Mouse (Mus musculus) limb, embryonic 13.5 days (tissue): ENCODE data around the gene Rftn1. TPM values are rescaled to one million over a fixed set of nuclear protein-coding genes. Genes with fewer than 3 reads are reported as not detected.

Experiments
- ATAC-seq: fragments of 200-750 bp; cut with Nextera tagmentation; 2 replicates; pipeline ENCODE4 v1.8.0; 2017; ENCODE audit warnings: low read depth, moderate number of reproducible peaks, moderate TSS enrichment; ENCODE audit not compliant: low FRiP score
- H3K27ac ChIP-seq: fragments of 300-500 bp; sonication (generic); 2 replicates; pipeline ENCODE4 v1.5.1; 2015; ENCODE audit warnings: inconsistent platforms, mild to moderate bottlenecking, moderate library complexity
- H3K27me3 ChIP-seq: fragments of 300-500 bp; sonication (generic); 2 replicates; pipeline ENCODE4 v1.6.1; 2015; ENCODE audit warnings: mild to moderate bottlenecking, inconsistent platforms
- H3K36me3 ChIP-seq: fragments of 300-500 bp; sonication (generic); 2 replicates; pipeline ENCODE4 v1.6.1; 2015; ENCODE audit warnings: inconsistent platforms, mild to moderate bottlenecking, moderate library complexity
- H3K4me1 ChIP-seq: fragments of 300-500 bp; sonication (generic); 2 replicates; pipeline ENCODE4 v1.6.1; 2015; ENCODE audit warnings: inconsistent platforms
- H3K4me2 ChIP-seq: fragments of 300-500 bp; sonication (generic); replicated peaks from 2 replicates; pipeline ENCODE4 v1.6.1; 2015; ENCODE audit warnings: inconsistent platforms, mild to moderate bottlenecking, moderate library complexity
- H3K4me3 ChIP-seq: fragments of 300-500 bp; sonication (generic); 2 replicates; pipeline ENCODE4 v1.5.1; 2015; ENCODE audit warnings: moderate library complexity, mild to moderate bottlenecking, inconsistent platforms
- H3K9ac ChIP-seq: fragments of 300-500 bp; sonication (generic); 2 replicates; pipeline ENCODE4 v1.6.1; 2015; ENCODE audit warnings: mild to moderate bottlenecking, inconsistent platforms
- H3K9me3 ChIP-seq: fragments of 300-500 bp; sonication (generic); 2 replicates; pipeline ENCODE4 v1.6.1; 2016; ENCODE audit warnings: inconsistent platforms
- WGBS: fragments of 180-500 bp; shearing (Covaris S2); methylation state at CpG from one replicate; pipeline ENCODE4 v1.1.7; 2015; 5-methylcytosine and 5-hydroxymethylcytosine counted together
- polyA plus RNA-seq: library from polyadenylated mRNA; unstranded; fragments of >200 nt; fragmentation: Nextera tagmentation; extraction: Ambion mirVana; gene quantifications from 2 replicates; pipeline ENCODE4 v1.2.1, GENCODE M21; 2015

The Rftn1 gene
- polyA plus RNA-seq, 1 experiment from 2014 or later, result 17.2 TPM

DNA sequence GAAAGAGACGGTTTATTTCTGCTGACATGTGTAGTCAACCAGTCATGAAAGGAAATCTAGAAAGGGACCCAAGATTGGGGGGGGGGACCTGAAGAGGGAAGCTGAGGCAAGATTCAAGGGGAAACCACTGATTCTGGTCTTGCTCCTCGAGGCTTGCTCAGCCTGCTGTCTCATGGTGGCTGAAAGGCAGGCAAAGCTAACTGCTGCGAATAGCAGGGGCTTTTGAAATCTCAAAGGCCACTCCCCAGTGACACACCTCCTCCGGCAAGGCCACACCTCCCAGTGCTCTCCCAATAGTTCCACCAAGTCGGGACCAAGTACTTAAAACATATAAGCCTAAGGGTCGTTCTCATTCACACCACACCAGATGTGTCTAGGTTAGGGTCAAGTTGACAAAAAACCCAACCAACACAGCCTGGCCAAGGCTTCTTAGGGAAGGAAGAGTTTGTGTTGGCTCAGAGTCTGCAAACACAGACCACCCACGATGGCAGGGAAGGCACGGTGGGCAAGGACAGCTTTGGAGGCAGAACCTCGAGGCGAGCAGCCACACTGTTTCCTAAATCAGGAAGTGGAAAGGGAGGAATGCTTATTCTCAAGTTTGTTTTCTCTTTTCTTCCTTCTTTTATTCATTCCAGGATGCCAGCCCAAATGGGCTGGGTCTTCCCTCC is 5.7 kb upstream of the Rftn1 start:
- H3K27me3 ChIP-seq, result peaks cover 21% of the 10 kb centered on the region
- no peak overlapping the region for H3K4me2 ChIP-seq
- H3K9ac ChIP-seq, result no peak overlapping the region
- WGBS, result 24% methylated on average over 10 of the region's 10 CpGs
- H3K9me3 ChIP-seq, result no peaks in the 10 kb centered on the region
- no peak overlapping the region for H3K4me3 ChIP-seq
- 0 out of 2 replicates have a peak, but pooled peaks cover 2% of the 10 kb centered on the region for H3K4me1 ChIP-seq
- no peak overlapping the region for H3K27ac ChIP-seq
- no peaks in the 10 kb centered on the region for H3K36me3 ChIP-seq
- ATAC-seq, result peak; percentile 38; the same call in 1 of the 2 replicates

DNA sequence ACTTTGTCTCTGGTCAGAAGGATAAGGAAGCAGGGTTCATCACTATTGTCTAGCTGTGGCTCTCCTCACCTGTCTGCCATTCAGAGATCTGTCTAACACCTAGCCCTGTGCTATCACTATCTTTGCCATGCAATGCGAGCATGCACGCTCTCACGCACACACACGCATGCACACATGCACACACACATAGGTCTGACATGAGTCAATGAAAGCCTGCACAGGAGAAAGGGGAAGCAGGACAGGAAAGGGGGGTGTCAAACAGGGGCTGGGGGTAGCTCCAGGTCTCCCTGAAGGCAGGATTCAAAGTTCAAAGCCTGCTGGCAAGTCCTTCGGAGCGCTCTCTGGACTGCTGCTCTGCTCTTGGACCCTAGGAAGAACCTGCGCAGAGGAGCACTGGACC is 4.9 kb upstream of the Rftn1 start:
- no peak overlapping the region for H3K4me2 ChIP-seq

DNA sequence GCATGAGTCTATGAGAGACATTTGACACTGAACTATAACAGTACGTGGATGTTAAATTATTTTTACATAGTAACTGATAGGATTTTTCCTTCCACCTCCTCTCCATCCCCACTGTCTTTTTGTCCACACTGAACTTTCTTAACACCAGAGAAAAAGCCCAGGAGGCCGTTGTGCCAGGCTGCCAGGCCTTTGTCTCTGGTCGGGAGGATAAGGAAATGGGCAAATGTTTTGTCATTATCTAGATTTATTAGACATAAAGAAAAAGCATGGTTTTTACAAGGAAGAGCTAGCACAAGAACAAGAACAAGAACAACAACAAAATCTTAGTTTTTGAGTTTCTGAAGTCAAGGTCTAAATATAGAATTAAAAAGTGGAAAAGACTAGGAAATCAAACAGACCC is 4.1 kb upstream of the Rftn1 start:
- H3K9ac ChIP-seq, result no peak overlapping the region
- H3K27ac ChIP-seq, result no peak overlapping the region
- peaks cover 12% of the 10 kb centered on the region for H3K4me1 ChIP-seq
- no peaks in the 10 kb centered on the region for H3K36me3 ChIP-seq
- no peak overlapping the region for H3K4me2 ChIP-seq
- peaks cover 34% of the 10 kb centered on the region for H3K27me3 ChIP-seq
- ATAC-seq, result no peak
- no peaks in the 10 kb centered on the region for H3K9me3 ChIP-seq
- no peak overlapping the region for H3K4me3 ChIP-seq
- 74% methylated on average over 3 of the region's 3 CpGs for WGBS

More for the DNA sequence above, 4.9 kb upstream of the Rftn1 start:
- H3K27ac ChIP-seq, result no peak overlapping the region
- no peak overlapping the region for H3K4me3 ChIP-seq
- H3K27me3 ChIP-seq, result peaks cover 28% of the 10 kb centered on the region
- H3K4me1 ChIP-seq, result peaks cover 7% of the 10 kb centered on the region; the same call in 1 of the 2 replicates
- no peaks in the 10 kb centered on the region for H3K36me3 ChIP-seq
- ATAC-seq, result no peak
- no peak overlapping the region for H3K9ac ChIP-seq
- WGBS, result 94% methylated on average over 7 of the region's 7 CpGs
- H3K9me3 ChIP-seq, result no peaks in the 10 kb centered on the region

DNA sequence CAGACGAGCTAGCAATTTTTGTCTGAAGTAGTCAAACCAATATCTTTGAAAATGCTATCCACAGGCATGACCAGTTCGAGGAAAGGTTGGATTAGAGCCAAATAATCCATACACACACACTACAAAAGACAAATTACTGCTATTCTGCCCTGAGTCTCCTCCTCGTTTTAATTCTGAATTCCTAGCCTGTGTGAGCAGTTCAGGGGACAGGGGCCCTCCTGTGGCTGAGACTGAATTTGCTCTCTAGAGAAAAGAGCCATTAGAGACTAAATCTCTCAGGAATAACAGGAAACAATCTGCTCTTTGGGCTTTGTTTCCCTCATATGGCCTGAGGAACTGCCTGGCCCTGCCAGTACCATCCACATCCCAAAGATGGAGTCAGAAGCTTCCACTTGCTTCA is 3.2 kb upstream of the Rftn1 start:
- Histone ChIP-seq H3K9me3 (no peaks in the 10 kb centered on the region), H3K9ac (no peak overlapping the region)
- 52% methylated on average over 3 of the region's 3 CpGs for WGBS

DNA sequence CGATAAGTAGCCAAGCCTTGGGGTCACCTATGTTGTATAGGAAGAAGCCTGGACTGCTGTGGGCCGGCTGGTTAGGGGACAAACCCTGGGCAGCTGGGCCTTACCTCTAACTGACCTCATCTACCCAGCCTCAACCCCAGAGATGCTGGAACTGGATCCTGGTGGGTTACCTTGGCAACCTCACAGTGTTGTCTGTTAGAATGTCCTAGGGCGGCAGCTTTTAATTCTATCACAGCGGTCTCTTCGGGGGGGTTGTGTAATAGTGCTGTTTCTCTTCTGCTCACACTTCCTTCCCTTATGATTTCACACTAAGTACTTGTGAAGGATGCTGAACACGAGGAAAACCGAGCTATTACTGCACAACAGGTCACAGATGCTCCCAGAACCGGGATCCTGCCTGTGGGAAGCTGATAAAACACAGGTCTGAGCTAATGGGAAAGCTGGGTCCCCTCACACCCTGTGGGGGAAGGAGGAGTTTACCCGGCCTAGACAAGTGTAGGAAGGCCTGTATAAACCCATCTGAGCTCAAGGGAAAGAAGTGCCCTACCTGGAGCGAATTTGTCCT is 2.0 kb upstream of the Rftn1 start:
- no peak overlapping the region for H3K4me3 ChIP-seq
- H3K9me3 ChIP-seq, result no peaks in the 10 kb centered on the region
- no peak overlapping the region for H3K9ac ChIP-seq
- WGBS, result 45% methylated on average over 10 of the region's 10 CpGs
- H3K4me2 ChIP-seq, result no peak overlapping the region
- H3K27me3 ChIP-seq, result peaks cover 34% of the 10 kb centered on the region
- no peaks in the 10 kb centered on the region for H3K36me3 ChIP-seq
- H3K4me1 ChIP-seq, result peaks cover 21% of the 10 kb centered on the region
- no peak overlapping the region for H3K27ac ChIP-seq
- no peak for ATAC-seq

More for the DNA sequence above, 3.2 kb upstream of the Rftn1 start:
- no peak for ATAC-seq
- H3K4me2 ChIP-seq, result no peak overlapping the region
- H3K27ac ChIP-seq, result no peak overlapping the region
- peaks cover 20% of the 10 kb centered on the region for H3K4me1 ChIP-seq
- H3K36me3 ChIP-seq, result no peaks in the 10 kb centered on the region
- H3K4me3 ChIP-seq, result no peak overlapping the region
- H3K27me3 ChIP-seq, result peaks cover 34% of the 10 kb centered on the region

DNA sequence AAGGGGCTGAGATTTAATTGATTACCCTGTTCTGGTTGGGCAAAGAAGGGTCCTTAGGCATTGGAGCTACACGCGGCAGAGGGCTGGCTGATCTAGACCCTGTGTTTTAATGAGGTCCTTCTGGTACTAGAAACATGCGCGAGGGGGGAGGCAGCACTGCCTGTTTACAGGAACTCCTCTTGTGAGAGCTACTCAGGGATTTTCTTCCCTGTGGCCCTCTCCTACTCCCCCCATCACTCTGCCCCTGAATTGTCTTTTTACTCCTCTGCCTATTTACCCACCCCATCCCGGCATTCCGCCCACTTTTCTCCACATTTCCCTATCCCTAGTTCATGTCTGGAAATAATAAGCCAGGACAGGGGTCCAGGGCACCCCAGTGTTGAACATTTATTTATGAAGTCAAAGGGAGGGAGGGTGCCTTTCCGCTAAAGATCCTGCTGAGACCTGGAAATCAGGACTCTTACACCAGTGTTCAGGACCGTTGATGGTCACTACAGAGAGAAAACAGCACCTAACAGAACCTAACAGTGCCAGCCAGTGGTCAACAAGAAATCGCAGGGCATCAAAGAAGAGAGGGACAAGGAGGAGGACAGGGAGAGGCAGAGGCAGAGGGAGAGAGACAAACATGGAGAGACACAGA is 964 bp upstream of the Rftn1 start:
- H3K4me1 ChIP-seq, result peaks cover 21% of the 10 kb centered on the region
- no peak overlapping the region for H3K4me2 ChIP-seq
- no peaks in the 10 kb centered on the region for H3K9me3 ChIP-seq
- no peaks in the 10 kb centered on the region for H3K36me3 ChIP-seq
- no peak overlapping the region for H3K27ac ChIP-seq
- H3K9ac ChIP-seq, result no peak overlapping the region
- H3K27me3 ChIP-seq, result peaks cover 34% of the 10 kb centered on the region
- no peak overlapping the region for H3K4me3 ChIP-seq
- no peak for ATAC-seq
- WGBS, result 30% methylated on average over 9 of the region's 9 CpGs

DNA sequence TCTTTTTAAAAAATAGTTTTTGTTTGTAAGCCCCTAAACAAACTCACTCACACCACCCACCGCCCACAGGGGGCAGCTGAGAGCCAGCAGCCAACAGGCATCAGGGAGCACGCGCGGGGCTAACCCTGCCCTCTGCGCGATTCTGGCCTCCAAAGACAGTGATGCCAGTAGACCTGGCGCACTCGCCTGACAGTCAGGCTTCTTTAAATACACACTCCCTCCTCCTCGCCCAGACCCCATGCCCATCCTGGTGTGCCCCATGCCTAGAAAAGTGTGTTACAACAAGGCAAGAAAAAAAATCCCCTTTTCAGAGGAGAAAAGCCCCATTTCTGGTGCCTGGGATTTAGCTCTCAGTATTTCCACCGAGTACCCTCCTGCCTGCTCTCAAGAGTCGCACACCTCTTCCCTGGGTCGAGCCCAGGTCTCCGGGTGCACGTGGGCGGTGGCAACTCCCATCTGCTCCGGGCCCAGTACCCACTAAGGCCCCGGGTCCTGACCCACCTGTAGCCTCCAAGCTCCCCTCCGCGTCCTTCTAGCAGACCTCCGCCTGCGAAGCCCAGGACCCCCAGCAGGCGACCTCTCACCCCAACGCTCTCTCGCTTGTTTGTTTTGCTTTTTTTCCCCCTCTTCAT is 977 bp downstream of the Rftn1 start:
- WGBS, result 2% methylated on average over 23 of the region's 24 CpGs
- Histone ChIP-seq H3K36me3 (no peaks in the 10 kb centered on the region), H3K4me1 (peaks cover 23% of the 10 kb centered on the region), H3K9ac (peak overlapping the region; percentile 75), H3K9me3 (no peaks in the 10 kb centered on the region), H3K4me2 (peak overlapping the region; percentile 95), H3K4me3 (peak overlapping the region; percentile 75), H3K27me3 (peaks cover 34% of the 10 kb centered on the region), H3K27ac (no peak overlapping the region)
- peak; percentile 51; the same call in 1 of the 2 replicates for ATAC-seq

DNA sequence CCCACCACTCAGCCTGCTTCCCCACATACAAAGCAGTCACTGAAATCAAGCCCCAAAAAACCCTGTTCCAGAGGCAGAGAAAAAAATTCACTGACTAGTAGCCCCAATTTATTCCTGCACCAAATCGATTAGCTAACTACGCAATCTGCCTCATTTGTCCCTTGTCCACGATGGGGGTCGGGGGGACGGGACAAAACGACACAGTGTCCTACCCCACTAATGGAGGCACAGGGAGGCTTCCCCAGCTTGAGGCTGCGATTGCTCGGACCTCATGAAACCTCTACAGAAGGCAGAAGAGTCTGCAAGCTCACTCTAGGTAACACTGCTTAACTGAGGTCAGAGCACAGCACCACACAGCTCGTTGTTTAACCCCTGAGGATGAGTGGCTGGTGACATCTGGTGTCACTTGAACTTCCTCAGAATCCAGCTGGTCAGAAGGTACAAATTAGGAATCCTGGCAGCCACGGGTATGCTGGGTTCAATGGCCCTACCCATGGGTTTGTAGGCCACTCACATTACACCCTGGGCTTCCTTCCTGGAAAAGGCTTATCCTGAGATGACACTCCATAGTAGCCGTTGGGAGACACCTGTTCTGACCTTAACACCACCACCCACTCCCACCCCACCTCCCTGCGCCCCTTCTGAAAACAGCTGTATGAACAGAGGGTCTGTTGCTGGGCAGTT is 1.7 kb downstream of the Rftn1 start:
- H3K27me3 ChIP-seq, result peaks cover 34% of the 10 kb centered on the region
- H3K4me3 ChIP-seq, result peak overlapping the region; percentile 75
- 0 out of 2 replicates have a peak, but pooled peaks have one; percentile 2 for ATAC-seq
- H3K9ac ChIP-seq, result no peak overlapping the region
- WGBS, result 69% methylated on average over 12 of the region's 12 CpGs
- H3K4me2 ChIP-seq, result peak overlapping the region; percentile 95
- peaks cover 29% of the 10 kb centered on the region for H3K4me1 ChIP-seq
- H3K9me3 ChIP-seq, result no peaks in the 10 kb centered on the region
- no peak overlapping the region for H3K27ac ChIP-seq
- H3K36me3 ChIP-seq, result no peaks in the 10 kb centered on the region

DNA sequence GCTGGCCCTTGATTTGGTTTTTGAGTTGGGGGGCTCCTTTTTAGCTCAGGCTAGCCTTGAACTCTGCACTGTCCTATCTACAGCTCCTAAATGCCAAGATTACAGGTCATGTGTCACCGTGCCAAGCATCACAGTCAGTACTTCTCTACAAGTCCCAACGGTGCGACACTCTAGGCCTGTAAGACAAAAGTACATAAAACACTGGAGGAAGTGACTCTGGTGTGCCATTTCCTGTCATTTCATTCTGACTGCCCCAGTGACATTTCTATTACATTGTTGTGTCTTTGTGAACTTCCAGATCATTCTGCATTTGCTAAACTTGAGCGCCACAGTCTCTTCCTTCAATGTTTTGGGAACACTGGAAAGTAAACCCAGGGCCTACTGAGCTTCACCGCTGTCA is 4.9 kb downstream of the Rftn1 start:
- no peak overlapping the region for H3K27ac ChIP-seq
- H3K9me3 ChIP-seq, result no peaks in the 10 kb centered on the region
- H3K27me3 ChIP-seq, result peaks cover 7% of the 10 kb centered on the region
- H3K9ac ChIP-seq, result no peak overlapping the region
- H3K4me2 ChIP-seq, result no peak overlapping the region
- H3K4me1 ChIP-seq, result peaks cover 26% of the 10 kb centered on the region
- no peaks in the 10 kb centered on the region for H3K36me3 ChIP-seq
- ATAC-seq, result no peak
- WGBS, result 88% methylated on average over 5 of the region's 5 CpGs
- no peak overlapping the region for H3K4me3 ChIP-seq

DNA sequence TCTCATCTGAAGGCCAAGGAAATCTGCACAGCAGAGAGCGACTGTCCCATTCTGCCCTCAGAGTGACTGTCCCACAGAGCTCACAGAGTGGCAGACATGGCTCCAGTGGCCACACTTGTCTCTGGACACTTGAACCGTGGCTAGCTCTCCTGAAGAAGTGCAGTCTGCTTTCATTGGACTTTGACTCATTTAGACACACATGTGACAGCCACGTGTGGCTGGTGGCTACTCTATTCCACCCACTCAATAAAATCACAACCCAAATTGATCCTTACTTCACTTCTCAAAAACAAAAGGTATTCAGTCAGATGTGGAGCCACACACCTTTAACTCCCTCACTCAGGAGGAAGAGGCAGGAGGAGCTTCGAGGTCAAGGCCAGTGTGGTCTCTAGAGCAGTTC is 5.4 kb downstream of the Rftn1 start:
- Histone ChIP-seq H3K36me3 (no peaks in the 10 kb centered on the region), H3K9ac (no peak overlapping the region), H3K4me1 (peaks cover 25% of the 10 kb centered on the region), H3K27ac (no peak overlapping the region), H3K9me3 (no peaks in the 10 kb centered on the region), H3K4me2 (no peak overlapping the region), H3K27me3 (peaks cover 2% of the 10 kb centered on the region; the same call in 1 of the 2 replicates), H3K4me3 (no peak overlapping the region)
- ATAC-seq, result no peak
- 76% methylated on average over 4 of the region's 4 CpGs for WGBS

DNA sequence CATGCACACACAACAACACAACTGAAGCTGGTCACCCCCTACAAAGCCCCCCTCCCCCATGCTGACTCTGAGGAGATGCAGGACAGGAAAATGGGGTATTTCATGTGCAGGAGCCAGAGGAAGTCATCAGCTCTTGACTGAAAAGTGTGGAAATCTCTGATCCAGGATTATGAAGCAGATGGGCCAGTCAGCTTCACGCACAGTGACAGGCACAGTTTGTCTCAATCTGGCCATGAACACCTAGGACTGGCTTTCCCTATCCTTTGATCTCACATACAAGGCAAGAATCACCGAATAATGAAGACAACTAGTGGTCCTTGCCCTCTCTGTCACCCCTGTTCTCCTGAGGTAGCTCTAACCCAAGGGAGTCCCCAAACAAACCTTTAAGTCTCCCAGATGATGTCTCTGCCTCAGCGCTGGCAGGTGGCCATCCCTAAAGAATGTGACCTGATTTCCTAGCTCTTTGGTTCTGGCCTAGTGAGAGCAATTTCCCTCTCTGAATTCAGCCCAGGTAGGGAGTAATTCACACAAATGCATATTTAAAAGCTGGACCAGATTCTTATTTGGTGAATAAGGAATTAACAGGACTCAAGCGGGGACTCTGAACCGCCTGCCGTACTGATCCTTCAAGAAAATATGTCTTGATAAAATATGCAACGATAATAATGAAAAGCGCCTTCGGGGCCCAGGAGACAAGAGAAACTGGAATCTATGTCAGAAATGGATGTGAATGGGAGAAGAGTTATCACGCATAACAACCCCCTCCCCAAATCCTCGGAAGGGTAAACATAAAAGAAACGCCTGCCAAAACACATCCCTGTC is 6.0 kb downstream of the Rftn1 start:
- Histone ChIP-seq H3K27me3 (no peaks in the 10 kb centered on the region), H3K9me3 (no peaks in the 10 kb centered on the region), H3K4me1 (peaks cover 19% of the 10 kb centered on the region), H3K27ac (no peak overlapping the region), H3K9ac (no peak overlapping the region), H3K36me3 (no peaks in the 10 kb centered on the region), H3K4me3 (no peak overlapping the region), H3K4me2 (no peak overlapping the region)
- no peak for ATAC-seq
- 77% methylated on average over 12 of the region's 12 CpGs for WGBS
